Mouse (Mus musculus) central nervous system, embryonic 18 days (tissue): ENCODE data around the gene Rarres2. TPM values are rescaled to one million over a fixed set of nuclear protein-coding genes. Genes with fewer than 3 reads are reported as not detected.

ENCODE experiments used
- polyA plus RNA-seq: library from polyadenylated mRNA; depleted of rRNA; stranded (reverse); fragments of >200 nt; gene quantifications from 2 replicates; pipeline ENCODE4 v1.2.3, GENCODE M21; 2012; rRNA removed

Gene Rarres2
- polyA plus RNA-seq = 7.5 and 9.4 TPM in 2 replicates

GRCm38 (mm10) chr6:48572572-48573061 lies at the start of gene Rarres2:
Gene Rarres2, minus strand, starts transcription at chr6:48572789.

GRCm38 (mm10) chr6:48601271-48602079 lies 28.9 kb upstream of the Rarres2 start, which contains the start of gene Zfp775:
Gene Zfp775, plus strand, starts transcription at chr6:48602063.

GRCm38 (mm10) chr6:48593158-48594042 lies 20.8 kb upstream of the Rarres2 start, which contains the start of the genes Repin1 and Gm44965:
Gene Repin1, plus strand, starts transcription at chr6:48593883.
Gene Gm44965, plus strand, starts transcription at chr6:48593941.

GRCm38 (mm10) chr6:48589194-48589750 lies 16.7 kb upstream of the Rarres2 start, which contains the start of gene Gm45021:
Gene Gm45021, plus strand, starts transcription at chr6:48589610.

GRCm38 (mm10) chr6:48554280-48555103 lies 18.1 kb downstream of the Rarres2 start, which contains the start of gene Lrrc61:
Gene Lrrc61, plus strand, starts transcription at chr6:48554796.

GRCm38 (mm10) chr6:48537105-48537954 lies 35.3 kb downstream of the Rarres2 start, which contains the start of gene Atp6v0e2:
Gene Atp6v0e2, plus strand, starts transcription at chr6:48537615.

Other genes starting within 250 kb of the Rarres2 start
- 44.1 and 44.3 TPM in 2 replicates for gene Krba1, start 177.2 kb downstream of the Rarres2 start, polyA plus RNA-seq
- 31.4 and 37.1 TPM in 2 replicates for gene Zfp467, start 127.0 kb downstream of the Rarres2 start, polyA plus RNA-seq
- gene Sspo, start 124.6 kb downstream of the Rarres2 start, polyA plus RNA-seq = 2.3 and 2.8 TPM in 2 replicates
- 317 and 323 TPM in 2 replicates for gene Atp6v0e2, start 35.2 kb downstream of the Rarres2 start, polyA plus RNA-seq
- gene Lrrc61, start 18.0 kb downstream of the Rarres2 start, polyA plus RNA-seq = 24.9 and 28.4 TPM in 2 replicates
- gene Gm45021, start 16.8 kb upstream of the Rarres2 start, polyA plus RNA-seq = 0.41 TPM in 1 of 2 replicates, not detected in the other
- 47.3 and 49.6 TPM in 2 replicates for gene Repin1, start 21.1 kb upstream of the Rarres2 start, polyA plus RNA-seq
- gene Gm44965, start 21.2 kb upstream of the Rarres2 start, polyA plus RNA-seq = not detected in 2 replicates
- gene Zfp775, start 29.3 kb upstream of the Rarres2 start, polyA plus RNA-seq = 10.4 and 11.7 TPM in 2 replicates
- gene AI854703, start 54.0 kb upstream of the Rarres2 start, polyA plus RNA-seq = 22.4 and 24.2 TPM in 2 replicates
- 1.5 and 1.7 TPM in 2 replicates for gene Gimap8, start 74.4 kb upstream of the Rarres2 start, polyA plus RNA-seq
- gene Gimap9, start 103.3 kb upstream of the Rarres2 start, polyA plus RNA-seq = 1.6 and 1.8 TPM in 2 replicates
- 0.91 and 1.2 TPM in 2 replicates for gene Gimap4, start 111.8 kb upstream of the Rarres2 start, polyA plus RNA-seq
- gene Gimap6, start 135.4 kb upstream of the Rarres2 start, polyA plus RNA-seq = 5.4 and 6.2 TPM in 2 replicates
- 0.48 TPM in 1 of 2 replicates, not detected in the other for gene Gm28053, start 145.8 kb upstream of the Rarres2 start, polyA plus RNA-seq
- gene Gimap7, start 145.8 kb upstream of the Rarres2 start, polyA plus RNA-seq = not detected in 2 replicates
- gene Gimap1, start 166.3 kb upstream of the Rarres2 start, polyA plus RNA-seq = 1.8 and 1.9 TPM in 2 replicates
- gene Gimap5, start 173.4 kb upstream of the Rarres2 start, polyA plus RNA-seq = 1.2 and 1.5 TPM in 2 replicates
- gene Gimap3, start 198.1 kb upstream of the Rarres2 start, polyA plus RNA-seq = 0.03 TPM in 1 of 2 replicates, not detected in the other